Mouse (Mus musculus): ENCODE results near the gene Myo3b. TPM values are rescaled to one million over a fixed set of nuclear protein-coding genes. Genes with fewer than 3 reads are reported as not detected.

Gene Myo3b
- polyA plus RNA-seq, 1 experiment from 2014 or later, result 0.17 TPM

DNA sequence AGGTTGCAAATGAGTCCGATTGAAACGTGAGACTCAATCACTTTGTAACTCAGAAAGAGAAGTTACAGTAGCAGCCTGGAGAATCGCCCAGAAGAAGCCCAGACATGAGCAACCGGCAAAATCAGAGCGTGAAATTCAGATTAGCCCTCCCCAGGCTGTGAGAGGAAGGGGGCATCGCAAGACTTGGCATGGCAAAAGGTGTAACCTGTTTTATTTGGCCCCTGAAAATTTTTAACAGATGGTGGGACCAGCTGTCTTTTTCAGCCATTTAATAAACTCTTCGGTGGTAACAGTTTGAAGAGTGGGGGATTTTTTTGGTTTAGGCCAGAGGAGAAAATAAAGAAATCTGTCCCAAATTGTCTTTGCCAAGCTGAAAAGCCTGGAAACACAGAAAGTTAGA, 405.2 kb downstream of the Myo3b start:
- 11% methylated on average over 7 of the region's 7 CpGs for WGBS
- Histone ChIP-seq H3K27ac (peak overlapping the region; percentile 9; the same call in 1 of the 2 replicates), H3K4me1 (replicated peaks) (peaks cover 30% of the 10 kb centered on the region), H3K4me3 (replicated peaks) (no peak overlapping the region), H3K9me3 (no peaks in the 10 kb centered on the region), H3K4me2 (replicated peaks) (peak overlapping the region; percentile 37), H3K36me3 (no peaks in the 10 kb centered on the region), H3K9ac (replicated peaks) (no peak overlapping the region), H3K27me3 (0 out of 2 replicates have a peak, but pooled peaks cover 8% of the 10 kb centered on the region)
- ATAC-seq, result 0 out of 2 replicates have a peak, but pooled peaks have one; percentile 27

DNA sequence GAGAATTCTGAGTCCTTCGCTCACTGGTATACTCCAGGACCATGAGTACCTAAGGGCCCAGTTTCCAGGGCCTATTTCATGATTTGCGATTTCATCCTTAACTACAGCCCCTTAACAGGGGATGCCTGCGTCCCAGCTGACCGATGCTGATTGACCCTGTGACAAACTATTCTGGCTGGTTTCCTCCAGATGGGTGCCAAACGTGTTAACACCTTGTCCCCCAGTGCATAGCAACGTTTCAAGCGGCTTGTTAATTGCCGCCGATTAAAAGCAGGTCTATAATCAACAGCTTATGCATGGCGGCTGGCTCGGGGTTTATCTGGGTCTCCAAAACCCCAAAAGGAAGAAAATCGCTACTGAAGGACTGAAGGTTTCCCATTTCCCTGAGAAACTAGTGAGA, 417.3 kb downstream of the Myo3b start:
- peak overlapping the region; percentile 25 for H3K4me3 ChIP-seq (replicated peaks)
- ATAC-seq, result 0 out of 2 replicates have a peak, but pooled peaks have one; percentile 3
- H3K4me2 ChIP-seq (replicated peaks), result peak overlapping the region; percentile 45
- no peak overlapping the region for H3K9ac ChIP-seq (replicated peaks)
- H3K9me3 ChIP-seq, result no peaks in the 10 kb centered on the region
- H3K27me3 ChIP-seq, result peaks cover 5% of the 10 kb centered on the region; the same call in 1 of the 2 replicates
- 10% methylated on average over 12 of the region's 12 CpGs for WGBS
- H3K4me1 ChIP-seq (replicated peaks), result no peaks in the 10 kb centered on the region
- no peaks in the 10 kb centered on the region for H3K36me3 ChIP-seq
- no peak overlapping the region for H3K27ac ChIP-seq

DNA sequence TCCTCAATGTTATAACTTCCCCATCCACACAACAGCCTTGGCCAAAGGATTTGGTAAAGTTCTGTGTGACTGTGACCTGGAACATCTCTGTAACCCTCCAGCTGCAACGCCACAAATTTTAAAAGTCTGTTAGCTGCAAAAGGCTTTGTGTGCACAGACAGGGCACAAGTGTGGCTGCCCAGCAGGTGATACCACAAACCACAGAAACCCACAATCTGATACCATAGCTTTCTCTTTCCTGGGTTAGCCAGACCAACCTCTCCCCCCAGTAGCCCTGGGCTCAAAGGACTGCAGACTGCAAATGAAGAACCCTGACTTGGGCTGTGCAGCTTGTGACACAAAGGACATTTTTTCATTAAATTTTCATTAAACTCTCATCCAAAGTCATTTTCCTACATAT, 424.7 kb downstream of the Myo3b start:
- 96% methylated on average over 1 of the region's 1 CpGs for WGBS
- Histone ChIP-seq H3K4me1 (replicated peaks) (no peaks in the 10 kb centered on the region), H3K9me3 (no peaks in the 10 kb centered on the region), H3K9ac (replicated peaks) (no peak overlapping the region), H3K4me2 (replicated peaks) (no peak overlapping the region), H3K36me3 (no peaks in the 10 kb centered on the region), H3K27me3 (no peaks in the 10 kb centered on the region), H3K27ac (no peak overlapping the region), H3K4me3 (replicated peaks) (no peak overlapping the region)
- ATAC-seq, result no peak

DNA sequence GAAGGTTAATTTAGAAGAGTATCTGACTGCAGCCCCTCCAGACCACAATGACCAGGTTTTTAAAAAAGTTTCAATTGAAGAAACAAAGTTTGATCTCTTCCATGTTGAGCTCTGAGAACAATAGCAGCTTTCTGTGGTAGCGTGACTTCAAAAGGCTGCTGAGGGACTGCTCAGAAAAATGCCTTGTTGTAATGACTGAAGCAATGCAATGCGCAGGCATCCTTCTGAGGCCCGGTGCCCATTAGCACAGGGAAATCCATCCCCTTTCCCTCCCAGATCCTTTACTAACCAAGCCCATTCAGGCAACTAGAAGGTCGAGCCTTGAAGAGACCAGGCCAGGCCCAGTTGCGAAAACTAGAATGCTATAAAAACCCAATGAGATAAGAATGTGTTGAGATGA, 432.2 kb downstream of the Myo3b start:
- no peaks in the 10 kb centered on the region for H3K36me3 ChIP-seq
- H3K9me3 ChIP-seq, result no peaks in the 10 kb centered on the region
- no peak for ATAC-seq
- WGBS, result 6% methylated on average over 5 of the region's 5 CpGs
- no peak overlapping the region for H3K27ac ChIP-seq
- peaks cover 51% of the 10 kb centered on the region for H3K4me1 ChIP-seq (replicated peaks)
- H3K4me2 ChIP-seq (replicated peaks), result no peak overlapping the region
- H3K27me3 ChIP-seq, result peaks cover 52% of the 10 kb centered on the region
- no peak overlapping the region for H3K9ac ChIP-seq (replicated peaks)
- H3K4me3 ChIP-seq (replicated peaks), result no peak overlapping the region

DNA sequence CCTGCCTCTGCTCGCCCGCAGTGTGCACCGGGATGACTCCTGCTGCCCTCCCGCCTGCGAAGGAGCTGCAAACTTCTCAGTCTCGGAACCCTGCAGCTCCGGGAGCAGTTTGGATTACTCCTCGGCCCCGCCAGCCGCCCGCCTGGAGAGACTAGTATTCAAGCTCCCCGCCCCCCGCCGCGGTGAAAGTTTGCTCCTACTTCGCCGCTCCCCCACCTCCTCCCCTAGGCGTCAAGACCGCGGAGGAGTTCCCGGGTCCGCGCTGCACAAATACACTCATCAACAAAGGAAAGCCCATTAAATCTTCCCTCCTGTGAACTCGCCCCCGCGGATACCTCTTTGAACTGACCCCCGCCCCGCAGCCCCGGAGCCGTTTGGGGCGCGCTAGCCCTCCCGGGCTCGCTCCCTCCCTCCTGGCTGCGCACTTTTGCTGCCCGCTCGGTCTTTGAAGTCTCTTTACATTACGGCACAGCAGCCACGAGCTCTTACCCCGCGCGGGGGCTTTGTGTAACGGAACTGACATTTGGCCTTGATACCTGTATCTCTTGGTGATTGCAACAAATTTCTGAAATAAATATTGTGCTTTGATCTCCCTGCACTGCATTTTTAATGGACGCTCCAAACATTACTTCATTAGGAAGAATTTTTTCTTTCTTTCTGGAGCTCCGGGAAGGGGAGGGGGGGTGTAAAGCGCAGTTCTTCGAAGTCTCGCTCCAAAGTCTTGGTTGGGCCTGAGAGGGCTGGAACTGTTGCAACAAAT, 433.1 kb downstream of the Myo3b start:
- 0 out of 2 replicates have a peak, but pooled peaks have one; percentile 18 for ATAC-seq
- Histone ChIP-seq H3K27me3 (peaks cover 61% of the 10 kb centered on the region), H3K27ac (no peak overlapping the region)

More for the DNA sequence above, 433.1 kb downstream of the Myo3b start:
- peak overlapping the region; percentile 29; the same call in 1 of the 2 replicates for H3K9ac ChIP-seq (replicated peaks)
- no peaks in the 10 kb centered on the region for H3K9me3 ChIP-seq
- peaks cover 60% of the 10 kb centered on the region for H3K4me1 ChIP-seq (replicated peaks)
- H3K4me2 ChIP-seq (replicated peaks), result peak overlapping the region; percentile 68
- H3K4me3 ChIP-seq (replicated peaks), result peak overlapping the region; percentile 36
- no peaks in the 10 kb centered on the region for H3K36me3 ChIP-seq
- under 1% methylated on average over 48 of the region's 48 CpGs for WGBS

Other genes with a start within 250 kb of the Myo3b start
- gene Ccdc173, start 249.6 kb upstream of the Myo3b start, polyA plus RNA-seq (2015; fragmentation: Nextera tagmentation; extraction: Ambion mirVana), result 4.2 and 4.8 TPM in 2 replicates
- 40.8 and 43.6 TPM in 2 replicates for gene Phospho2, start 249.5 kb upstream of the Myo3b start, polyA plus RNA-seq (2015; fragmentation: Nextera tagmentation; extraction: Ambion mirVana)
- gene Klhl23, start 217.2 kb upstream of the Myo3b start, polyA plus RNA-seq (2015; fragmentation: Nextera tagmentation; extraction: Ambion mirVana), result 59.8 and 60.0 TPM in 2 replicates
- 370 and 407 TPM in 2 replicates for gene Ssb, start 177.6 kb upstream of the Myo3b start, polyA plus RNA-seq (2015; fragmentation: Nextera tagmentation; extraction: Ambion mirVana)
- gene Mettl5, start 153.5 kb upstream of the Myo3b start, polyA plus RNA-seq (2015; fragmentation: Nextera tagmentation; extraction: Ambion mirVana), result 33.2 and 35.1 TPM in 2 replicates
- 20.6 and 21.4 TPM in 2 replicates for gene Ubr3, start 141.9 kb upstream of the Myo3b start, polyA plus RNA-seq (2015; fragmentation: Nextera tagmentation; extraction: Ambion mirVana)

All from midbrain, embryonic 13.5 days (tissue).